Mouse (Mus musculus): ENCODE data around the gene Hba-a2.
"Not testable (repeated sequence)": the region's sequence is repeated elsewhere in the genome, so short reads cannot be mapped to it uniquely, and the experiment has no call there.

GRCm38 (mm10) chr11:32296203-32296602 is at the start of gene Hba-a2:
- not testable (repeated sequence) for TF ChIP-seq CTCF, EP300 (IDR thresholded peaks at IDR 0.05; ENCODE audit: low read depth)
